Mouse (Mus musculus): ENCODE data around the gene Prnd. TPM values are rescaled to one million over a fixed set of nuclear protein-coding genes. Genes with fewer than 3 reads are reported as not detected.

Gene Prnd
- polyA plus RNA-seq, 1 experiment from 2014 or later = 13.7 TPM

- Histone ChIP-seq H3K27me3 (ENCODE audit: low read depth, poor library complexity, severe bottlenecking) (peaks cover 34% of the 10 kb centered on the region), H3K4me3 (no peak overlapping the region), H3K36me3 (no peaks in the 10 kb centered on the region), H3K9me3 (replicated peaks) (no peaks in the 10 kb centered on the region), H3K4me1 (peaks cover 10% of the 10 kb centered on the region), H3K27ac (no peak overlapping the region)
- WGBS = 54% methylated on average over 9 of the region's 9 CpGs
- DNase-seq (ENCODE audit: low spot score) = peak; percentile 48
These were observed 7.1 kb downstream of the Prnd start for GRCm38 (mm10) chr2:131957731-131958222.

DNA sequence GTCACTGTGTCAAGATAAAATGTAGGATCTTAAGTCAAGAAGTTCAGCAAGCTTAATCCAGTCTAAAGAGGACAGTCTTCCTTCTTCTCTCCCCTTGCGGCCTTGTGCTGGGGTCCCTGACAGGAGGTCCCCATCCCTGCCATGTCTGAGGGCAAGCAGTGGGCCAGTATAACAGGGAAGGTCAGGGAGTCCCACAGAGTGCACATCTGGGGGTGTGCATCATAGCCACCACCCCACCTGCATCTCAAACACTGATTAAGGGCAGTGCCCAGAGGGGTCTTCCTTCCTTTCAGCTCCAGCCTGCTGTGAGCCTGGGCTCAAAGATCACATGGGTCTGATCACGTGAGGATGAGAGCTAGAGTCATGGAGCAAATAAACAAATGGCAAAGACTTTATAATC, 11.0 kb downstream of the Prnd start:
- 0 out of 2 replicates have a peak, but pooled peaks cover under 1% of the 10 kb centered on the region for H3K27me3 ChIP-seq (ENCODE audit: low read depth, poor library complexity, severe bottlenecking)
- DNase-seq (ENCODE audit: low spot score) = no peak
- H3K36me3 ChIP-seq = no peaks in the 10 kb centered on the region
- no peaks in the 10 kb centered on the region for H3K9me3 ChIP-seq (replicated peaks)
- H3K27ac ChIP-seq = no peak overlapping the region
- H3K4me3 ChIP-seq = no peak overlapping the region
- WGBS = 88% methylated on average over 2 of the region's 2 CpGs
- no peaks in the 10 kb centered on the region for H3K4me1 ChIP-seq

GRCm38 (mm10) chr2:131970597-131970996, 19.9 kb downstream of the Prnd start:
- no peak for DNase-seq (ENCODE audit: low spot score)
- no peaks in the 10 kb centered on the region for H3K27me3 ChIP-seq (ENCODE audit: low read depth, poor library complexity, severe bottlenecking)
- no peaks in the 10 kb centered on the region for H3K4me1 ChIP-seq
- H3K9me3 ChIP-seq (replicated peaks) = no peaks in the 10 kb centered on the region
- no peak overlapping the region for H3K27ac ChIP-seq
- H3K36me3 ChIP-seq = no peaks in the 10 kb centered on the region
- no peak overlapping the region for H3K4me3 ChIP-seq
- WGBS = 90% methylated on average over 2 of the region's 2 CpGs

- H3K36me3 ChIP-seq = no peaks in the 10 kb centered on the region
- no peak for DNase-seq (ENCODE audit: low spot score)
- 80% methylated on average over 4 of the region's 4 CpGs for WGBS
- H3K27me3 ChIP-seq (ENCODE audit: low read depth, poor library complexity, severe bottlenecking) = no peaks in the 10 kb centered on the region
- no peaks in the 10 kb centered on the region for H3K9me3 ChIP-seq (replicated peaks)
- no peak overlapping the region for H3K4me3 ChIP-seq
- no peak overlapping the region for H3K27ac ChIP-seq
- H3K4me1 ChIP-seq = no peaks in the 10 kb centered on the region
These were observed 20.4 kb downstream of the Prnd start for GRCm38 (mm10) chr2:131971098-131971497.

- H3K4me1 ChIP-seq = no peaks in the 10 kb centered on the region
- 81% methylated on average over 3 of the region's 3 CpGs for WGBS
- no peaks in the 10 kb centered on the region for H3K27me3 ChIP-seq (ENCODE audit: low read depth, poor library complexity, severe bottlenecking)
- no peaks in the 10 kb centered on the region for H3K9me3 ChIP-seq (replicated peaks)
- no peak overlapping the region for H3K4me3 ChIP-seq
- no peaks in the 10 kb centered on the region for H3K36me3 ChIP-seq
- H3K27ac ChIP-seq = no peak overlapping the region
- no peak for DNase-seq (ENCODE audit: low spot score)
These were observed 26.0 kb downstream of the Prnd start for GRCm38 (mm10) chr2:131976663-131977062.

GRCm38 (mm10) chr2:131980866-131981265, 30.2 kb downstream of the Prnd start:
- no peak overlapping the region for H3K27ac ChIP-seq
- WGBS = 70% methylated on average over 9 of the region's 9 CpGs
- H3K4me1 ChIP-seq = no peaks in the 10 kb centered on the region
- no peak for DNase-seq (ENCODE audit: low spot score)
- no peak overlapping the region for H3K4me3 ChIP-seq
- no peaks in the 10 kb centered on the region for H3K36me3 ChIP-seq
- H3K9me3 ChIP-seq (replicated peaks) = no peaks in the 10 kb centered on the region
- no peaks in the 10 kb centered on the region for H3K27me3 ChIP-seq (ENCODE audit: low read depth, poor library complexity, severe bottlenecking)

DNA sequence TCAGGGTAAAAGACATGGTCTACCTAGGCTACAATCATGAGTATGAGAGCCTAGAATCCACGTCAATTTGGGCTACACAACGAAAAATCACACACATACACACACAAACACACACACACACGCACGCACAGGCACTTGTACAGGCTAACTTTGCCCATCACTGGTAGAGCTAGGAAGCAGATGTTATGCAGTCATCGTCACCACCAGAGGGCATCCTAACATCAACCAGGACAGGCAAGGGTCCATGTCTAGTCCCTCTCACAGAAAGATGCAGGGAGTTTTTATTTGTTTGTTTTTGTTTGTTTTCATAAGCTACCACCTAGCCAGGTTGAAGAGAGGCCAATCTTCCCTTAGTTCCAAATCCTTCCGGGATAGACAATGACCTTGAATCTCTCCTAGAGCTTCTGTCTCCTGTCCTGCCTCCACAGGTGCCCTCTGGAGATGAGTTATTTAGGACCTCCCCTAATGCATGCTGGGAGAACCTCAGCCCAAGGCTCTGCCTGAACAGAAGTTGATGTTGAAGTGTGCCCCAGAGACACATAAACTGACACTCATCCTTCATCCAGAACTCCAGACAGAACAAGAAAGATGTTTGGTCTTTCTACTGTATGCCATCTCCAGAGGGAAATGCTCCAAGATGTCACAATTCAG, 32.0 kb downstream of the Prnd start:
- no peaks in the 10 kb centered on the region for H3K4me1 ChIP-seq
- no peaks in the 10 kb centered on the region for H3K9me3 ChIP-seq (replicated peaks)
- DNase-seq (ENCODE audit: low spot score) = peak; percentile 76
- H3K27me3 ChIP-seq (ENCODE audit: low read depth, poor library complexity, severe bottlenecking) = no peaks in the 10 kb centered on the region
- no peak overlapping the region for H3K4me3 ChIP-seq
- H3K36me3 ChIP-seq = no peaks in the 10 kb centered on the region
- WGBS = 24% methylated on average over 6 of the region's 6 CpGs
- no peak overlapping the region for H3K27ac ChIP-seq

GRCm38 (mm10) chr2:131987950-131988349, 37.3 kb downstream of the Prnd start:
- no peak for DNase-seq (ENCODE audit: low spot score)
- Histone ChIP-seq H3K4me1 (no peaks in the 10 kb centered on the region; the same call in 1 of the 2 replicates), H3K4me3 (no peak overlapping the region), H3K27me3 (ENCODE audit: low read depth, poor library complexity, severe bottlenecking) (no peaks in the 10 kb centered on the region), H3K9me3 (replicated peaks) (no peaks in the 10 kb centered on the region), H3K27ac (no peak overlapping the region), H3K36me3 (no peaks in the 10 kb centered on the region)
- WGBS = 57% methylated on average over 3 of the region's 3 CpGs

- no peaks in the 10 kb centered on the region for H3K27me3 ChIP-seq (ENCODE audit: low read depth, poor library complexity, severe bottlenecking)
- no peak for DNase-seq (ENCODE audit: low spot score)
- H3K4me1 ChIP-seq = peaks cover 6% of the 10 kb centered on the region
- no peaks in the 10 kb centered on the region for H3K36me3 ChIP-seq
- WGBS = 63% methylated on average over 2 of the region's 2 CpGs
- H3K4me3 ChIP-seq = no peak overlapping the region
- no peak overlapping the region for H3K27ac ChIP-seq
- H3K9me3 ChIP-seq (replicated peaks) = no peaks in the 10 kb centered on the region
These were observed 37.9 kb downstream of the Prnd start for GRCm38 (mm10) chr2:131988550-131988949.

DNA sequence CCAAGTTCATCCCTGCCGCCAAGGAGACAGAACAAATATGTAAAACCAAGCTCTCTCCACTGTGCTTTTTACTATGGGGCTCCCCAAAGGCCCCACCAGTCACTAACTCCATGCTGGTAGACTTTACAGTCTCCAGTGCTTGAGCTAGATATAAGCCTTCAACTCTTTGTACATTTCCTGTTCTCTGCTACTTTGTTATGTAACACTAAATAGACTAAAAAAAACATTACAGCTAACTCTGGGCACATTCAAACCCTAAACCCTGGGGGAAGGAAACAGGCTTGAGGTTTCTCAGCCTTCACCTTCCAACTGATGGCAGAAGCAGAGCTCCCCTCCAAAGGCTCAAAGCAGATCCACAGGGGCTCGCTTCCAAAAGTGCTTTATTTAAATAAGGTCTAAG, 41.8 kb downstream of the Prnd start:
- H3K27ac ChIP-seq = no peak overlapping the region
- H3K4me3 ChIP-seq = no peak overlapping the region
- peaks cover 13% of the 10 kb centered on the region for H3K4me1 ChIP-seq
- DNase-seq (ENCODE audit: low spot score) = no peak
- H3K27me3 ChIP-seq (ENCODE audit: low read depth, poor library complexity, severe bottlenecking) = peaks cover 12% of the 10 kb centered on the region; the same call in 1 of the 2 replicates
- no peaks in the 10 kb centered on the region for H3K36me3 ChIP-seq
- 94% methylated on average over 2 of the region's 2 CpGs for WGBS
- no peaks in the 10 kb centered on the region for H3K9me3 ChIP-seq (replicated peaks)

DNA sequence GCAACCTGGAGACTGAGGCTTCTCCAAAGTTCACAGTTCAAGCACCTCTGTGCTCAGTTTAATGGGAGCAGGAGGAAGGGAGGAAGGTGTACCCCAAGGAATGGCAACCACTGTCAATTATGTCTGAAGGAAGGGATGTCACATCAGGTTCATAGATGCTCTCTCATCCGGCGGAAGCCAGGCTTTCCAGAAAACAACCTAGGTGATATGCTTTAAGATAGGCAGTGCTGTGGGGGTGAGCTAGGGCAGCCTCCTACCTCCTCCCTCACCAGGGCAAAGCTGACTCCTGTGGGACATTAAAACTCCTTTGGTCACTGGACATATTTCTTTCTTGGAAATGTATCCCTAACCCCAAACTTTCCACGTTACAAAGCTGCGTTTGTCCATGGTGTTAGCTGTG, 42.5 kb downstream of the Prnd start:
- H3K4me3 ChIP-seq = no peak overlapping the region
- peaks cover 13% of the 10 kb centered on the region for H3K4me1 ChIP-seq
- peaks cover 12% of the 10 kb centered on the region; the same call in 1 of the 2 replicates for H3K27me3 ChIP-seq (ENCODE audit: low read depth, poor library complexity, severe bottlenecking)
- no peak for DNase-seq (ENCODE audit: low spot score)
- no peaks in the 10 kb centered on the region for H3K36me3 ChIP-seq
- WGBS = 62% methylated on average over 4 of the region's 4 CpGs
- H3K27ac ChIP-seq = no peak overlapping the region
- no peaks in the 10 kb centered on the region for H3K9me3 ChIP-seq (replicated peaks)

GRCm38 (mm10) chr2:131993563-131994088, 43.0 kb downstream of the Prnd start:
- no peak for DNase-seq (ENCODE audit: low spot score)
- peaks cover 12% of the 10 kb centered on the region; the same call in 1 of the 2 replicates for H3K27me3 ChIP-seq (ENCODE audit: low read depth, poor library complexity, severe bottlenecking)
- H3K9me3 ChIP-seq (replicated peaks) = no peaks in the 10 kb centered on the region
- no peak overlapping the region for H3K4me3 ChIP-seq
- H3K27ac ChIP-seq = no peak overlapping the region; the same call in 1 of the 2 replicates
- H3K36me3 ChIP-seq = no peaks in the 10 kb centered on the region
- WGBS = 25% methylated on average over 14 of the region's 14 CpGs
- H3K4me1 ChIP-seq = peaks cover 13% of the 10 kb centered on the region

DNA sequence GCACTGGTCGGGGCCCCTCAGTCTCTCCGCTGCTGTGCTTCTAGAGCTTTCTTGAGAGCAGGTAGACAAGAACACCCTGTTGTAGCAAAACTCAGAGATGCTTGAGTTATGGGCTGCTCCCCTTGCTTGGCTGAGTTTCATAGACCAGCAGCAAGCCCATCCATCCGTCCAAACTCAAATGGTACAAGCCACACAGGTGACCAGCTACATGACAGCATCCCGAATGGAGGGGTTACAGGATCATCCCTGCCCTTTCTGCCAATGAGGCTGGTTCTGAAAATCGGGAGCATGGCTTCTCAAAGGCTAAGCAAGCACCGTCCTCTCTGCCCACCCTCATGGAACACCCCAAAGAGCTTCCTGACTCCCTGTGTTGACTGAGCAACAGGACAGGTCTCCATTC, 44.3 kb downstream of the Prnd start:
- Histone ChIP-seq H3K4me1 (peaks cover 13% of the 10 kb centered on the region), H3K27me3 (ENCODE audit: low read depth, poor library complexity, severe bottlenecking) (peaks cover 12% of the 10 kb centered on the region; the same call in 1 of the 2 replicates), H3K9me3 (replicated peaks) (no peaks in the 10 kb centered on the region), H3K27ac (no peak overlapping the region), H3K4me3 (no peak overlapping the region), H3K36me3 (no peaks in the 10 kb centered on the region)
- no peak for DNase-seq (ENCODE audit: low spot score)
- WGBS = 88% methylated on average over 6 of the region's 6 CpGs
